Mouse (Mus musculus) hindbrain, postnatal 0 days (tissue): ENCODE data around the gene Trim15. TPM values are rescaled to one million over a fixed set of nuclear protein-coding genes. Genes with fewer than 3 reads are reported as not detected.

Experiments used
- ATAC-seq: fragments of 200-750 bp; cut with Nextera tagmentation; 2 replicates; pipeline ENCODE4 v1.8.0; 2017; ENCODE audit warnings: mild to moderate bottlenecking, moderate TSS enrichment, moderate library complexity
- DNase-seq: peaks from one replicate; pipeline ENCODE4 v3.0.0-alpha.2; 2015; ENCODE audit warnings: low spot score
- H3K27ac ChIP-seq: fragments of 300-500 bp; sonication (generic); 2 replicates; pipeline ENCODE4 v1.5.1; 2014; ENCODE audit warnings: mild to moderate bottlenecking
- H3K27me3 ChIP-seq: fragments of 300-500 bp; sonication (generic); 2 replicates; pipeline ENCODE4 v1.6.1; 2014; ENCODE audit warnings: low read length, mixed read lengths; ENCODE audit not compliant: insufficient read depth
- H3K36me3 ChIP-seq: fragments of 300-500 bp; sonication (generic); 2 replicates; pipeline ENCODE4 v1.6.1; 2014; ENCODE audit warnings: low read length, mixed read lengths; ENCODE audit not compliant: insufficient read depth
- H3K4me1 ChIP-seq: fragments of 300-500 bp; sonication (generic); 2 replicates; pipeline ENCODE4 v1.6.1; 2014; ENCODE audit warnings: antibody characterized with exemption, low read length, mixed read lengths; ENCODE audit not compliant: insufficient read depth
- H3K4me2 ChIP-seq: fragments of 300-500 bp; sonication (generic); 2 replicates; pipeline ENCODE4 v1.6.1; 2014; ENCODE audit warnings: low read depth, mild to moderate bottlenecking, low read length, moderate library complexity, mixed read lengths
- H3K4me3 ChIP-seq: fragments of 300-500 bp; sonication (generic); 2 replicates; pipeline ENCODE4 v1.5.1; 2014; ENCODE audit warnings: low read length
- H3K9ac ChIP-seq: fragments of 300-500 bp; sonication (generic); replicated peaks from 2 replicates; pipeline ENCODE4 v1.6.1; 2014; ENCODE audit warnings: mild to moderate bottlenecking, low read length, moderate library complexity, mixed read lengths
- H3K9me3 ChIP-seq: fragments of 300-500 bp; sonication (generic); 2 replicates; pipeline ENCODE4 v1.6.1; 2016; ENCODE audit warnings: low read length, mixed read lengths
- CTCF ChIP-seq: IDR thresholded peaks from 2 replicates; pipeline ENCODE4 v1.5.1; 2016; ENCODE audit warnings: antibody characterized with exemption, control low read depth, low read depth
- WGBS: fragments of 180-500 bp; shearing (Covaris S2); extraction: QIAGEN DNeasy Blood & Tissue Kit; methylation state at CpG from one replicate; pipeline ENCODE4 v1.1.7; 2014; 5-methylcytosine and 5-hydroxymethylcytosine counted together
- polyA plus RNA-seq: library from polyadenylated mRNA; unstranded; fragments of >200 nt; fragmentation: Nextera tagmentation; extraction: Ambion mirVana; gene quantifications from 2 replicates; pipeline ENCODE4 v1.2.1, GENCODE M21; 2015
- total RNA-seq: library from RNA; depleted of rRNA; stranded (reverse); fragments of >200 nt; gene quantifications from 2 replicates; pipeline ENCODE4 v1.2.3, GENCODE M21; 2014

The Trim15 gene
- total and polyA plus RNA-seq, 2 experiments from 2014 or later, result 0.40 TPM; not detected in 1

DNA sequence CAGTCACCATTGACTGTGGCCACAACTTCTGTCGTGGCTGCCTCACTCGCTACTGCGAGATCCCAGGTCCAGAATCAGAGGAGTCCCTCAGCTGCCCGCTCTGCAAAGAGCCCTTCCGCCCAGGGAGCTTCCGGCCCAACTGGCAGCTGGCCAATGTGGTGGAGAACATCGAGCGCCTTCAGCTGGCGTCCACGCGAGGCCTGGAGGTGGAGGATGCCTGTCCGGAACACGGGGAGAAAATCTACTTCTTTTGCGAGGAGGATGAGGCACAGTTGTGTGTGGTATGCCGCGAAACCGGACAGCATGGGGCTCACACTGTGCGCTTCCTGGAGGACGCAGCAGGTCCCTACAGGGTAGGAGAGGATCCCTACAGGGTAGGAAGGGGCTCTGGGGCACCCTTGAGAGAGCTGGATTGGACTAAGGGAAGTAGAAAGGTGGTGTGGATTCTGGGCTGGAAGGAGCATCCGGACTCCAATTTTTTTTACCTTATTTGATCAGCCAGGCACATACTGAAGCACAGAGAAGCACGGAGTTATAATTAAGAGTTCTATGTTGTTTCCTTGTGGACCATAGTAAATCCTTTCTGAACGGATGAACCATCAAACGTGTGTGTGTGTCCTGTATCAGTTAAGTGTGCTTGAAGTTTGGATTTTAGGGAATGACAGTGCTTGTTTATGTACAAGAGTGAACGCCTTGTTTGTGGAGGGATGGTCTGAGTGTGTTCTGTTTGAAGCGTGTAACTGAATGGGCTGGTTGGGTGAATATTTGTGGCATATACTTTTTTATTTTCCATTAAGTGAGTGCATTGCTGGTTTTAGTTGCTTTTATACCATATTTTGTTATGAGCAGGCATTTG, 3.2 kb upstream of the Trim15 start:
- 73% methylated on average over 25 of the region's 25 CpGs for WGBS
- no peak for DNase-seq

GRCm38 (mm10) chr17:36869284-36869954, 2.4 kb upstream of the Trim15 start, which contains the start of gene Trim10:
Trim10 (plus strand) TSS chr17:36869574.
- ATAC-seq (no peak), DNase-seq (no peak)
- H3K9ac ChIP-seq, result no peak within 1 kb of the TSS
- H3K27me3 ChIP-seq, result no peaks in the 10 kb centered on the region
- no peak for TF ChIP-seq CTCF
- no peak within 1 kb of the TSS for H3K27ac ChIP-seq
- no peaks in the 10 kb centered on the region for H3K36me3 ChIP-seq
- WGBS, result 75% methylated on average over 4 of the region's 4 CpGs
- H3K4me1 ChIP-seq, result peaks cover 7% of the 10 kb centered on the region
- no peak within 1 kb of the TSS for H3K4me3 ChIP-seq
- H3K4me2 ChIP-seq, result no peak within 1 kb of the TSS
- H3K9me3 ChIP-seq, result no peaks in the 10 kb centered on the region

More for the DNA sequence above, 3.2 kb upstream of the Trim15 start:
- H3K9me3 ChIP-seq, result no peaks in the 10 kb centered on the region
- H3K4me2 ChIP-seq, result no peak overlapping the region
- TF ChIP-seq CTCF, result no peak
- no peak for ATAC-seq
- no peak overlapping the region for H3K27ac ChIP-seq
- no peak overlapping the region for H3K9ac ChIP-seq
- no peak overlapping the region for H3K4me3 ChIP-seq
- H3K4me1 ChIP-seq, result peaks cover 7% of the 10 kb centered on the region
- H3K27me3 ChIP-seq, result no peaks in the 10 kb centered on the region
- no peaks in the 10 kb centered on the region for H3K36me3 ChIP-seq

- DNase-seq, result no peak
- H3K9ac ChIP-seq, result no peak overlapping the region
- H3K4me3 ChIP-seq, result no peak overlapping the region
- ATAC-seq, result no peak
- H3K4me2 ChIP-seq, result no peak overlapping the region
- TF ChIP-seq CTCF, result no peak
- H3K27me3 ChIP-seq, result no peaks in the 10 kb centered on the region
- no peaks in the 10 kb centered on the region for H3K36me3 ChIP-seq
- 85% methylated on average over 2 of the region's 2 CpGs for WGBS
- H3K27ac ChIP-seq, result no peak overlapping the region
- H3K9me3 ChIP-seq, result no peaks in the 10 kb centered on the region
- H3K4me1 ChIP-seq, result peaks cover 7% of the 10 kb centered on the region
Observed at GRCm38 (mm10) chr17:36868836-36869235, 1.8 kb upstream of the Trim15 start.

GRCm38 (mm10) chr17:36861680-36862079, 5.3 kb downstream of the Trim15 start:
- DNase-seq (no peak), ATAC-seq (no peak)
- Histone ChIP-seq H3K4me2 (no peak overlapping the region), H3K36me3 (peaks cover 32% of the 10 kb centered on the region), H3K4me3 (no peak overlapping the region), H3K27ac (no peak overlapping the region), H3K27me3 (no peaks in the 10 kb centered on the region), H3K9ac (no peak overlapping the region), H3K9me3 (no peaks in the 10 kb centered on the region), H3K4me1 (peaks cover 2% of the 10 kb centered on the region; the same call in 1 of the 2 replicates)
- no peak for TF ChIP-seq CTCF
- 59% methylated on average over 2 of the region's 2 CpGs for WGBS

- no peaks in the 10 kb centered on the region for H3K27me3 ChIP-seq
- no peak overlapping the region for H3K4me2 ChIP-seq
- WGBS, result 97% methylated on average over 3 of the region's 3 CpGs
- peaks cover 61% of the 10 kb centered on the region for H3K36me3 ChIP-seq
- H3K4me1 ChIP-seq, result no peaks in the 10 kb centered on the region
- no peak for DNase-seq
- no peaks in the 10 kb centered on the region for H3K9me3 ChIP-seq
- H3K27ac ChIP-seq, result no peak overlapping the region
- no peak overlapping the region for H3K4me3 ChIP-seq
- no peak for ATAC-seq
- H3K9ac ChIP-seq, result no peak overlapping the region
- TF ChIP-seq CTCF, result no peak
Observed at GRCm38 (mm10) chr17:36858181-36858580, 8.8 kb downstream of the Trim15 start.

DNA sequence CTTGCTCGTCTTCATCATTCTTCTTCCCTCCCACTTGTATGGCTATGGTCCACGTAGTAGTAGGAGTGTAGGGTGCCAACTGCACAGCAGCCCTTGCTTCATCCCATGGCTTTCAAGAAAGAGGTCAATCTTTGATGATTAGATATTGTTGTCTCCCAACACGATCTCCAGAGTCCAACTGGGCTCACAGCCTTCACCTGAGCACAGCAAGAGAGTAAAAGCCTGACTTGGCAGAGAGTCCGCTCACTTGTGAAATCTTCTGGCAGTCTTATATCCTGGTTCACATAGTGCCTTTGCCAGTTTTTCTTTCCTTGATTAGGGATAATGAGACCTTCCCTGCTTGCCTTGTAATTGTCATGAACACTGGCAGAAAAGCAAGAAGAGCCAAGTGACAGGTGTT, 10.8 kb downstream of the Trim15 start:
- Histone ChIP-seq H3K4me2 (no peak overlapping the region), H3K27me3 (no peaks in the 10 kb centered on the region), H3K9ac (no peak overlapping the region), H3K9me3 (no peaks in the 10 kb centered on the region), H3K36me3 (peaks cover 77% of the 10 kb centered on the region), H3K4me3 (no peak overlapping the region), H3K27ac (no peak overlapping the region), H3K4me1 (no peaks in the 10 kb centered on the region)
- no peak for TF ChIP-seq CTCF
- DNase-seq (no peak), ATAC-seq (no peak)
- WGBS, result 91% methylated on average over 4 of the region's 4 CpGs
